Mouse (Mus musculus): ENCODE results near the gene Isyna1.

DNA sequence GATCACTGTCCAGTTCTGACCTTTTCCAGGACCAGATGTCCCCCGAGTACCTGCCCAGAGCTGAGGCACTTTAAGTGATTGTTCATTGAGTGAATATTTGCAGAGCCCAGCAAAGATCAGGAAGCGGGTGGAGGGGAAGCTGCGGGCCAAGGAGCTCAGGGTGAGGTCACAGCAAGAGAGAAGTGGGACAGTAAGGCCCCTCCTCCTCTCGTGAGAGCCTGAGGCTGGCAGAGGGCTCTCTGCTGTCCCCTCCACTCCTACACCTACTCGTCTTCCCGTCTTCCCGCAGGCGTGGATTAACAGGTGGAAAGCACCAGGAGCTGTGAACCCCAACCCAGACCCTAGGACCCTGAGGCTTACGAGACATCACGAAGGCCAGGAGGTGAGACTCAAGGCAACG is 22.5 kb downstream of the Isyna1 start:
- TF ChIP-seq MAFK (IDR thresholded peaks at IDR 0.05; ENCODE audit: insufficient read depth, low read depth, low read length): no peak
- TF ChIP-seq HCFC1 (IDR thresholded peaks at IDR 0.05; ENCODE audit: borderline replicate concordance, insufficient read depth, low read length): no peak
